Mouse (Mus musculus) lung, adult 18-20 months (tissue): ENCODE data around the gene Tnnt1.
A peak's percentile ranks its signal among the peaks of the same experiment; 100 is the strongest.
"Not testable (repeated sequence)": the region's sequence is repeated elsewhere in the genome, so short reads cannot be mapped to it uniquely, and the experiment has no call there.

Experiments used
- DNase-seq, 2 experiments: peaks; one replicate each; pipeline ENCODE4 v3.0.0; 2022; ENCODE audit warnings: mixed read lengths in 2 of 2

Gene Tnnt1

DNA sequence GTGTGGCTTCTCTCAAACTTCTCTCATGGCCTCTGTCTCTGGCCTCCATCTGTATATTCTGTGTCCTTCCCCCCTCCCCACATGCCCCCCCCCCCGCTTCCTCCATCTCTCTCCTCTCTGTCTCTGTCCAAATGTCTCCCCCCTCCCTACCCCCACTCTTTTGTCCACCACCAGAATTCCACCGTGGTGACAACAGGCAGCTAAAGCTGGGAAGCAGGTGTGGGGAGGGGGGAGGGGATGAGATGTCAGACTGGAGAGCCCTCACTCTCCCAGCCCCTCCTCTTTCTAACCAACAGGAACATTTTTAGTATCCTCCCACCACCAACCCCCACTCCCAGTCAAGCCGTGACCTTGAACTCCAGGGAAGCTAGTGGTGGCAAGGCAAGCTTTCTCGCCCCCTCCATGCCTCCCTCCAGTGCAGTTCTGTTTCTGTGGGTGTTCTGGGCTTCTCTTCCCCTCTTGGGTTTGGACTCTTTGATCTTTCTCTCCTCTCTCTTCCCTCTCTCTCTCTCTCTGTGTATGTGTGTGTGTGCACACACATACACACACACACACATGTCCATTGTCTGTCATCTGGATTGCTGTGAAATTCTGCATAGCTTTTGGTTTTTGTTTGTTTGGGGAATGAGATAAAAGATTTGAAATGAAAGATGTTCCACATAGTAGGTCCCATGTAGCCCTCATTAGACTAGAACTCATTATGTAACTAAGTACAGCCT lies at the start of gene Tnnt1:
Tnnt1 (minus strand) TSS at position 51 of the 719 bp plus-strand sequence.
- DNase-seq, result no peak

GRCm38 (mm10) chr7:4562660-4563059 lies 46.5 kb upstream of the Tnnt1 start:
- DNase-seq, result no peak

DNA sequence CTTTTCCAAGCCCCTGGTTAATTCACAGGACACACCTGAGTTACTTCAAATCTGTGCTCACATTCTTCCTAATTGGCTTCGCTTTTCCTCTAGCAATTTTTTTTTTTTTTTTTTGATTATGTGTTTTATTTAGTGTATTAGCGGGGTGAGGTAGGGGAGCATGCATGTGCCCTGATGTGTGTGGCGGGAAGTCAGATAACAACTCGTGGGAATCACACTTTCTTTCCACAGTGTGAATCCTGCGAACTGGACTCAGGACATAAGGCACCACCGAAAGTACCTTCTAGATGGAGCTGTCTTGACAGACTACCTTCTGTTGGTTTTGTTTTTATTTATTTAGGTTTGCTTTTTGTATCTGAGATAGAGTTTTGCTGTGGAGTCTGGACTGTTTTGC lies 41.0 kb upstream of the Tnnt1 start:
- DNase-seq, result no peak

DNA sequence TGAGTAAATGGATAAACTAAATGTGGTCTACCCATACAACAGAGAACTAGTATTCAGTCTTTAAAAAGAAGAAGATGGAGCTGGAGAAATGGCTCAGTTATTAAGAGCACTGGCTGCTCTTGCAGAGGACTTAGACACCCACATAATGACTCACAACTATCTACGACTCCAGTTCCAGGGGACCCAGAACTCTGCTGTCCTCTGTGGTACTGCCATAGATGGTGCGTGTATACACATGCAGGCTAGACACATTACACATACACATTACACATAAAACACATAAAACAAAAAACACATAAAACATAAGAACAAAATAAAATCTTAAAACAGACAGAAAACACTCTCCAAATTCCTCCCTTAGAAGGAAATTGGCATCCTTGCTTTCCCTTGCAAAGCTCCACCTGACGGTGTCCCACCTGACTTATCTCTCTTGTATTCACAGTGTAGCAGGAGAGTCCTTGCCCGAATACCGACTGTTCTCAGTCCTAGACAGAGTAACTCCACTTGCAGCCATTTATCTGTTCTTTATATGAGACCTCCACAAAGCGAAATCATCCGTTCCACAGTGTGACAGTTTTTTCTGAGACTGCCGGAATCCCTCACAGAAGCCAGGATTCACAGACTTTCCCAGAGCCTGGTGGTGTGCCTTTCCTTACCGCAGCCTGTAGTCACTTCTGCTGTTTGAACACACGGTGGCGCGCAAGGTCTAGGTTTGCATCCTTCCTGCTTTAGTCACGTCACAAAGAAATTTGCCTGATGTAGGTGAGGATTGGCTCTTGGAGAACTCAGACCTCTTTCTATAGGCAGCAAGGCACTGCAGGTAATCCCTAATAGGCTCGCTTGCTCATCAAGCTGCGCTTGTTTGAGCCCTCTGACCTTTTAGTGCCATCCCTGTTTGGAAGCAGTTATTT lies 40.3 kb upstream of the Tnnt1 start:
- DNase-seq, result peak; percentile 60 to 66

DNA sequence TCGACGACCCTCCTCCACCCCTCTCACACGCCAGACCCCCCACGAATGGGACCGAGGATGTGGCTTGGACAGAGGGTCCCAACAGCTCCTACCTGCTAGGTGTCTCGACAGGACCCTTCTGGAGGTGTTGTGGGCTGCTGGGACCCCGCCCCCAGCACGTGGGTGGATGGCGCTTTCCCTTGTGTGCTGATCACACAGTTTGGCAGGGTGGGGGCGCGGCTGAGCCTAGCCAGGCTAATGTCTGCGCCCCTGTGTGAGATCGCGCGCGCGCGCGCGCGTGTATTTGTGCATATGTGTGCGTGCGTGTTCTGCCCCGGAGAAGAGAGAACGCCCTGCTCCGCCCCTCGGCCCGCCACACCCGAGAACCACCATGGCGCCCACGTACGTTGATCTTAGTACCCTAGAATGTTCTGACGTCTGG lies 31.0 kb upstream of the Tnnt1 start, which contains the start of gene Syt5:
Syt5 (minus strand) TSS at position 321 of the 421 bp plus-strand sequence.
- DNase-seq, result peak in 1 of 2 experiments; percentile 14

DNA sequence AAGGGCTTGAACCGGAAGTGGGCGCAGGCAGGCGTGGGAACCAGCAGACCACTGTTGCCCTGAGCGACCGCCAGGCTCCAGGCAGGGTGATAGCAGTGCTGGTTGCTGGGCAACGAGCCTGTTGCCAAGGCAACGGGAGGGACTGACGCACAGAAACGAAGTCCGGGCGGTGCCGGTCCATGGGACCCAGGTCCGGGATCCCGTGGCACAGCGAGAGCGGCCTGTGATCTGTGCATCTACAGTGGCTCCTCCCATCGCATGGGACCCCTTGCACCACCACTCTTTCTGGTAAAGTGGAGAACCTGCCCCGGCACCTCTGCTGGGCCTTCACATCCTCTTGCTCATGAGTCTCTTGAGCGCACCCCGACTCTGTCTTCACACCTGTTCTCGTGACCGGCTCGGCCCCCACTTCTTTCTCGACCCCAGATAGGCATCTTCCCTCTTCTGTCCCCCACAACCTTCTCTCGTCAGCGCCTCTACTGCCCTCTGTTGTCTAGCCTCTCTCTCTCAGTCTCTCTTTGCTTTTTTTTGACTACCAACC lies 30.5 kb upstream of the Tnnt1 start:
- DNase-seq, result peak; percentile 38 to 59

- no peak for DNase-seq
Measured at GRCm38 (mm10) chr7:4546050-4546449, 29.9 kb upstream of the Tnnt1 start.

DNA sequence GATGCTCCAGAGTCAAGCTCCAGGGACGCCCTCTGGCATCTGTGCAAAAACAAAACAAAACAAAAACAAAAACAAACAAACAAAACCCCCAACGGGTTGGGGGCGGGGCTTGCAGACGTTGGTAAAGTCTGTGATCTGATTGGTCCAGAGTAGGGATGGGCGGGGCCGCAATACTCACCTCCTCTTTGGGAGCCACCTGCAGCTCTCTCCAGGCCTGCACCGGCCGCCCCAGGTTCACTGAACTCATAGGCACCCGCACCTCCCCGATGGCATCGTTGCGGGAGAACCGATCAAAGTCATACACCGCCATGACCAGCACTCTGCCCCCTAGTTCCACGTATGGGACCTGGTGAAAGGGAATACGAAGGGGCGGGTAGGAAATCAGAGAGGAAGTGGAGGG lies 25.8 kb upstream of the Tnnt1 start:
- DNase-seq, result no peak

DNA sequence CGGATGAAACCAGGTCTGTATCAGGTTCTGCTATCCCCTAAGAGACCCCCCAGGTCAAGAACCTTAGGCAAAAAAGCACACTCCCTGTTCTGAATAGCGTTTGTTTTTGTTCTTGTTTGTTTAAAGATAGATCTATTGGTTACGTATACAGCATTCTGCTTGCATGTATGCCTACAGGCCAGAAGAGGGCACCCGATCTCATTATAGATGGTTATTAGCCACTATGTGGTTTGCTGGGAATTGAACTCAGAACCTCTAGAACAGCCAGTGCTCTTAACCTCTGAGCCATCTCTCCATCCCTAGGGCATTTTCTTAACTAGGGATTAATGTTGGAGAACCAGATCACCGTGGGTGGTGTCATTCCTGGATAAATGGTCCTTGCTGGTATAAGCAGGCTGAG lies 25.2 kb upstream of the Tnnt1 start:
- no peak for DNase-seq

GRCm38 (mm10) chr7:4539019-4539418 lies 22.8 kb upstream of the Tnnt1 start:
- no peak for DNase-seq

- no peak for DNase-seq
Measured at GRCm38 (mm10) chr7:4537181-4537580, 21.0 kb upstream of the Tnnt1 start.

- DNase-seq, result no peak
Measured at GRCm38 (mm10) chr7:4536369-4536768, 20.2 kb upstream of the Tnnt1 start.

DNA sequence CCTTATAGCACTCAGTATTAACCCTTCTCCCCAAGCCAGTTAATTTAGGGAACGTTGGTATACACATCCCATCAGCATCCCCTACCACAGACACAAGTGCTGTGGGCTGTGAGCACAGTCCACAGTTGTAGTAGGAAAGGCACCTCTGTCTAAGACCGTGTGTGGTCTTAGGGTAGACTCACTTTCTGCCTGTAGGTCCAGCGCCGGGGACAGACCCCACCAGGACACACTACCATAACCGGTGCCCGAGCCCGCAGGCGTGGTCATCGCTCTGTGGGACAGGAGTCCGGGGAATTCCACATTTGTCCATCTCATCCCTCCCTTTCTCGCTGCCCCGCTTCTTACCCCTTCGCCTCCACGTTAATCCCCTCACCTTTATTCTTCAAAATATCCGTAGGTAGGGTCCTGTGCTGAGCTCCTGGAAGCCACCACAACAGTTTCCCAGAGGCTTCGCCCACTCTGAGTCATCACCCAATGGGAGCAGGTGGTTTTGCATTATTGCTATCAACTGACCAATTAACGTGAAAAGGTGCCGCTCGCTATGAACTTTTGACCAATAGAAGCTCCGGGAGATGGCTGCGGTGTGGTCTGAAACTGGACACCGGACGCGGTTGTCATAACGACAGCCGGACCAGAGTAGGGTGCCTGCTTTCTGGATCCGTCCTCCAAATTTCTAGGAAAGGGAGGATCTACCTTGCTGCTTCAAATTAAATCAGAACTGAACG lies 16.0 kb upstream of the Tnnt1 start, which contains the start of gene Dnaaf3:
Dnaaf3 (minus strand) TSS at position 449 of the 725 bp plus-strand sequence.
- peak; percentile 74 to 81 for DNase-seq

- not testable (repeated sequence) for DNase-seq
Measured at GRCm38 (mm10) chr7:4530166-4530565, 14.0 kb upstream of the Tnnt1 start.

GRCm38 (mm10) chr7:4527302-4527689 lies 11.1 kb upstream of the Tnnt1 start:
- DNase-seq, result no peak

DNA sequence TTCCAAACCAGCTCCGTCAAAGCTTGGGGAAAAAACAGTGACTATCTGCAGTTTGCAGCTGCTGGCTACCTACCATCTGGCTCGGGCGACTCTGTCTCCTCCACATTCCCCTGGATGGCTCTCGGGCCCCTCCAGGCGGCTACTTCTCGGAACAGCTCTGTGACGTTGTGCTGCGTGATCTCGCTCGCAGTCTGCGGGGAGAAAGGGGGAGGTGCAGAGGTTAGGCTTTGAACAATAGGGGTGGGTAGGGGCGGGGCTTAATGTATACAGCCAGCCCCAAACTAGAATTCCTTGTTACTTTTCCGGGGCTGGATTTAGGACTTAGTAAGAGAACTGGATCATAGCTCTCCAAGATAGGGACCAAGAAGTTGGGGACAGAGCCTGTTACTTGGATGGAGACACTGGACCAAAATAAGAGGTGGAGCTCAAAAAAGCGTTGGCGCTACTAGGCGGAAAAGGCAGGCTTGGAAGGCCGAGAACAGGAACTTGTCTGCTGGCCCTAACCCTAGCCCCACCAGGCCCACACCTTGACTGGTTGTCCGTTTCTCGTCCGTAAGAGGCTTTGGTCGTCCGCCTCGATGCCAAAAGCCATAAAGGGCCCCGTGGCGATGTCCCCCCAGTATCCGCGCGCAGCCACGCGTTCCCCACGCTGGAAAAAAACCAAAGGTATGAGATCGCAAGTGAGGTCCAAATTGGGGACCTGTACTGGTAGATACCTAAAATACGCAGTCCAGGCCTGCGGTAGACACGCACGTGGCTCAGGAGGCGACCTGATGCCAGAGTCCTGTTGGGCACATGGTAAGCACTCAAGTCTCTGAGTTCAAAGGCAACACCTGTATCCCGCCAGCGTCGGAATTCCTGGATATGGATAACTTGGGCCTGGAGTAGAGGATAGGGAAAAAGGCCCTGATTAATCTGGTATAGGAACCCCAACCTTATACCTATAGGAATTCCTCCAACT lies 10.4 kb upstream of the Tnnt1 start:
- DNase-seq, result peak; percentile 79 to 80

GRCm38 (mm10) chr7:4524212-4524922 lies 8.2 kb upstream of the Tnnt1 start, which contains the start of gene Tnni3:
Gene Tnni3 (minus strand): TSS chr7:4524229.
- peak; percentile 32 to 41 for DNase-seq

DNA sequence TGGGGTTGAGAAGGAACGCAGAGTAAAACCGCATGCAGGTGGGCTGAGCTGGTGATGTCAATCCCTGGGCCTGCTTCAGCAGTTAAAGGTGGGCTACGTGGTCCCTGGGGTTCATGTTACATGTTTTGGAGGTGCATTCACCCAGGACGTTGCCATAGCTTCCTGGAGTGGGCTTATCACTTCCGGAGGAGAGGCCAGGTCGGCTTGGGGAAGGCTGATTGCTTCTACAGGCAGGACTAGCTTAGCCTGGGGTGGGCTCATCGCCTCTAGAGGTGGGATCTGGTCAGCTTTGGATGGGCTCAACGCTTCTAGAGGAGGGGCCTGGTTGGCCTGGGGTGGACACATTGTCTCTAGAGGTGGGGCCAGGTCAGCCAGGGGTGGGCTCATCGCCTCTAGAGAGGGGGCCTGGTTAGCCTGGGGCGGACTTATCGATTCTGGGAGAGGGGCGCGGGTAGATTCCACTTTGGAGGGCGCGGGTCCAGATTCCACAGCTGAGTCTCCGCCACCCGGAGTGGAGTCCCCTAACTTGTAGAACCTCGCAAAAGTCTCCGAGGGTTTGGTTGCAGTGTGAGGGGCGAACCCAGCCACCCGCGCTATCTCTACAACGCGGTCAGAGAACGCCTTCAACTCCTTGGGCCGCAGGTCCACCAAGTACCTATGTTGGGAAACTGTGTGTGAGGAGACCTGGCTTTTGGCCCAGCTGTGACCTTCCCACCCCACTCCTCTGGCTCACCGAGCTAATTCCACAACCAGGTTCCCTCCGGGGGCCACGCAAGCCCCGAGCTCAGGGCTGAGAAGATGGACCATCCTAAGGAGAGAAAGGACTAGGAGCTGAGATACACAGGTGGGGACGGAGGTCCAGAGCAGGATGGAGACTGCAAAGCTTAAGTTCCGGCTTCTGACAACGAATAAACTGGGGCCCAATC lies 7.3 kb upstream of the Tnnt1 start:
- no peak for DNase-seq

DNA sequence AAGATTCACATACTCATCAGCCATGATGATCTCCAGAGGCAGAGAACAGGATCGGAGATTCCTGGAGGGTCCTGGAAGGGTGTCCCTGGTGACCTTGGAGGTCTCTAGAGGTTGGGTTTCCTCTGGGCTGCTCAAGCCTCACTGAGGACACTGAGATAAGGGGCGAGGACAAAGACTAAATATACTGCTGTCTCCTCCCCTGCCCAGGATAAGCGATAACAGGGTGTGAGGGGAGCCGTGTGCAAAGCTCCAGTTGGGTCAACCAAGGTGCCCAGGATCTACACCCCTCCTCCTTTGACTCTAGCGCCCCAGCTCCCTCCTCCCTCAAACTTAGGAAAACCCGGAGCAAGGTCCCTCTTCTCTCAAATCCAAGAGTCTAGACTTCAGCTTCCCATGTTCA lies 6.1 kb upstream of the Tnnt1 start:
- DNase-seq, result no peak
